Mouse (Mus musculus) cortical plate, adult 2 months (tissue): ENCODE results near the gene Fgf15.

Experiments used
- CTCF ChIP-seq: fragments of 200-500 bp; IDR thresholded peaks from 2 replicates; pipeline ENCODE4 v1.5.1; 2011; ENCODE audit warnings: mild to moderate bottlenecking, control low read depth, low read length; ENCODE audit not compliant: insufficient read depth; ENCODE audit errors: extremely low read depth
- POLR2A ChIP-seq: fragments of 200-500 bp; IDR thresholded peaks from 2 replicates; pipeline ENCODE4 v1.6.1; 2011; ENCODE audit warnings: mild to moderate bottlenecking, low read length, control low read depth; ENCODE audit not compliant: insufficient read depth; ENCODE audit errors: extremely low read depth

DNA sequence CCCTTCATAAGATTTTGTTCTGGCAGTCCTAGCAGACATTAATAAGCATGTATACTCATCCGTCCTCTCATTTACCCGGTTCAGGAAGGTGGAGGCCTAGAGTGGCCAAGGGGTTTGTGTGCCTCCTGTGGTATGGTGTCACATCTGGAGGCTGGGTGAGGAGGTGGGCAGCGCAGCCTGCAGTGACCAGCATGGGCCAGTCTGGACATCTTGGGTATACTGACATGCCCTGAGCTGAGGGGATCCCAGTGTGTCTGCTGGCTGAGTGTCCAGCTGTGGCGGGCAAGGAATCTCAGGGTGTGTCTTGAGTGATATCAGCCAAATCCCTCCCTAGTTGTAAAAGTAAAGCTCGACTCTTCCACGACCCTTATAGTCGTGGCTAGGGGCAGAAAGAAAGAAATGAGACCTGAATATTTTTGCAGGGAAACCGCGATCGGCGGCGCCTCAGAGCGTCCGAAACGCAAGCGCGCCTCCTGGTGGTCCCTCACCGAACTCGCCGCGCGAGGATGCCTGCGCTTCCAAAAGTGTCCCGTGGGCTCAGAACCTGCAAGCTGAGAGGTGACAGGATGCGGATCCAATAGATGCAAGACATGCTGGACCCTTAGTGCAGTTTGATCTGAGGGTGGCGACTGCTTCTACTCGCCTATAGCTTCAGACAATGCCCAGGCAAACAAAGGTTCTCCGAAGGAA lies 10.5 kb downstream of the Fgf15 start:
- TF ChIP-seq CTCF (peak; percentile 73), POLR2A (no peak)
